Mouse (Mus musculus): ENCODE measurements around the gene Prss30.
"Not testable (repeated sequence)": the region's sequence is repeated elsewhere in the genome, so short reads cannot be mapped to it uniquely, and the experiment has no call there.

Gene Prss30

GRCm38 (mm10) chr17:23984989-23985388 is 4.6 kb upstream of the Prss30 start:
- CTCF ChIA-PET, result no interaction called here

DNA sequence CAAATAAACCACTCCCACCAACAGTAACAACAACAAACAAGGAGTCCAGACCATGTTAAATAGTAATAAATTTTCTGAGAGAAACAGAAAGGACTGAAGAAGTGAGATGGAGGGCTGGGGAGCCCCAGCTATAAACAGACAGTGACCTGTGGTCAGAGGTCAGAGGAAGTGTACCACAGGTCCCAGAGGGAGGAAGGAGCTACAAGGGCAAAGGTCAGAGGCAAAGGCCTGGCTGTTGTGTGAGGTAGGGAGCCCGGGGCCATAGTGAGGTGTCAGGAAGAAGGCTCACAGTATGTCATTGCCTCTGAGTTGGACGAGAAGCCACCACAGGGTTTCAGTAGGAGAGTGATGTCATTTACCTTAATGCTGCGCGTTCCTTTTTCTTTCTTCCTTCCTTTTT is 2.5 kb upstream of the Prss30 start:
- CTCF ChIA-PET, result no interaction called here

GRCm38 (mm10) chr17:23979471-23979870 is 895 bp downstream of the Prss30 start:
- CTCF ChIA-PET, result no interaction called here

- CTCF ChIA-PET, result no interaction called here
These were observed 3.7 kb downstream of the Prss30 start for GRCm38 (mm10) chr17:23976665-23977064.

DNA sequence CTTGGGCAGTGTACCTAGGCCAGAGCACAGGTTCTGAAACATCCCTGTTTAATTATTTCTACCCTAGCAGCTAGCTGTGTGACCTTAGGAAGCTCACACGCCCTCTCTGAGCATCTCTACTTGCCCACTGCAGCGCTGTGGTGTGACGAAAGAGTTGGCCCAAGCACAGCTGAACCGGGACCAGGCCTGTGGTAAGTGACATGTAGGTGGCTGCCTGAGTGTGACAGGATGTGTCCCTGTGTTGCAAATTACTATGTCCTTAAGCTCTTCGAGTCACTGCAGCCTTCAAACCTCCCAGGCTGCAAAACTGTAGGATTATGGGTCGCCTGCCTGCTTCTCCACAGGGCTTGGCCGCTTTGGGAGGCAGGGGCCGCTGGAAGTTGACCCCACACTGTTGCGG is 9.1 kb downstream of the Prss30 start:
- CTCF ChIA-PET, result no interaction called here

DNA sequence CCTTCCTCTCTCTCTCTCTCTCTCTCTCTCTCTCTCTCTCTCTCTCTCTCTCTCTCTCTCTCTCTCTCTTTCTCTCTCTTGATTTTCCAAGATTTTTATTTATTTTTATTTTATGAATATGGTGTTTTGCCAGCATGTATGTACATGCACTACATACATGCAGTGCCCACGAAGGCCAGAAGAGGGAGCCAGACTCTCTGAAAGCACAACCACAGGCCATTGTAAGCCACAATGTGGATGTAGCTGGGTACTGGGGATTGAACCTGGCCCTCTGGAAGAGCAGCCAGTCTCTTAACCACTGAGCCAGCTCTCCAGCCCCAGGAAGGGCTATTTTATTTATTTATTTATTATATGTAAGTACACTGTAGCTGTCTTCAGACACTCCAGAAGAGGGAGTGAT is 11.1 kb downstream of the Prss30 start:
- CTCF ChIA-PET, result no interaction called here

DNA sequence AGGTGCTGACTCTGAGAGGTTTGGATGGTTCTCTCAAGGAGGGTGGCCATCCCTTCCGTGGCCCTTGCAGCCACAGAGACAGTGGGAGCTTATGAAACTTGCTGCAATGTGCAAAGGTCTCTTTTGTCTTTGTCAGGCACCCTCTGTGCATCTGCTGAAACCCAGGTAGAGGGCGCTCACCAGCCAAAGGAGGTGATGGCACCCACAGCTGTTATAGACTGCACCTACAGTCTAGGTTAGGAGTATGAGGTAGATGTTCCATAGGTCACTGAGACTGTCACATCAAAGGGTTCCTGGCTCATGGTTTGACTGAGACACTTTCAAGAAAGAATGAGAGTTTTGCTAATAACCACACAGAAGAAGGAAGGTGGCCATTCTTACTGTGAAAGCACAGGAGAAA is 11.6 kb downstream of the Prss30 start:
- CTCF ChIA-PET, result no interaction called here

DNA sequence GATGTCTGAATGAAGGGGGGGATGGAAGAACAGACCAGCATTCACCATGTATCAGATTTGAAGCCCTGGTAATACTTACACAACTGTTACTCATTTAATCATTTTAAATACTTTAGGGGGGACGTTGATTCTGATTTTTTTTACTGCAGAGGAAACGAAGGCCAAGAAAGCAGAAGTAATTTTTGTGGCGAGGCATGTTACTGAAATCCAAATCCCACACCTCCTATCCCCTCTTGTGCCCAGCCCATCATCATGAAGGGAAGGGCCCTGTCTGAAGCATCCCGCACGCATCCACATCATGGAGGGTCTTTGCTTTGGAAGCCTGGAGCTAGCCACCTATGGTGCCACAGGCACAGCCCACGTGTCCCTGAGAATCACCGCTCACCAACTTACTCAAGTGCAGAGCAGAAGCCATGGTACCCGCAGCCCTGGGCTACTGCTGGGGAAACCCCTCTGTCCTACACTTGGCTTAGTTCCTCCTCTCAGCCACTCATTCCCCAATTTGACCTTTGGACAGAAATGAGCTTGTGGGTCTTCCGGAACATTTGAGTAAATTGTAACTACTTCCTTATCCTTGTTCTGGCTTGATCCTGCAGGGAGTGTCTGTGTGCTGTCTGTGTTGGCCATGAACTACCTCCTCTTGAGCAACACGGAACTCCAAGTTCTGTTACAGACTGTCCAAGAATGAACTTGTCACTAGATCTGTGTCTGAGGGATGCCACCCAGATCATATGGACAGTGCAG is 13.5 kb downstream of the Prss30 start:
- CTCF ChIA-PET, result no interaction called here

DNA sequence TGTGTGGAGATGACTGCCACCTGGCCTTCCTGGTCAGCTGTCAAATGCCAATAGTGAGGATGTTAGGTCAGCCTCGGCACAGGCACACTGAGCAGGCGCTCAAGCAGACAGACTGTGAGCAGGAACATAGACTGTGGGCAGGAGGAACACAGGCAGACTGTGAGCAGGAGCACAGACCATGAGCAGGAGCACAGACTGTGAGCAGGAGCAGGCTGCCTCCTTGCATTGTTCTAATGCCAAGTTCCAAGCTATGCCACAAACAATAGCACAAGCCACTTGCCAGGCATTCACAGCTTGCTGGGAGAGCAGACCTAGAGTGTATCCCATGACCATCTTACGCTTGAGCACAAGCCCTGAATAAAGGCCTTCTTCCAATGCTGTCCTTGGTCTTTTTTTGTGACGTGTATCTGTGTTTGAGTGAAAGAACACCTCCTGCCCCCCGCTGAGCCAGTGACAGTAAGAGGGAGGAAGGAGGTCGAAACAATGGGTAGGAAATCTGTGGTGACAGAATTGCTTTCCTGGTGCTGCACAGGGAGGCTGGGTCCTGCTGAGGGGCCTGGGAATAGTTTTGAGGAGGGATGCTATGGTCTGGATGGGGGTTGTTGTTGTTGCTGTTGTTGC is 14.5 kb downstream of the Prss30 start:
- CTCF ChIA-PET, result no interaction called here

GRCm38 (mm10) chr17:23961573-23962122 is 18.7 kb downstream of the Prss30 start:
- CTCF ChIA-PET, result interaction anchor here (0.6 kb wide), 1 partner anchor 119 kb away, joined by 4 read pairs; no protein-coding TSS in a partner anchor

DNA sequence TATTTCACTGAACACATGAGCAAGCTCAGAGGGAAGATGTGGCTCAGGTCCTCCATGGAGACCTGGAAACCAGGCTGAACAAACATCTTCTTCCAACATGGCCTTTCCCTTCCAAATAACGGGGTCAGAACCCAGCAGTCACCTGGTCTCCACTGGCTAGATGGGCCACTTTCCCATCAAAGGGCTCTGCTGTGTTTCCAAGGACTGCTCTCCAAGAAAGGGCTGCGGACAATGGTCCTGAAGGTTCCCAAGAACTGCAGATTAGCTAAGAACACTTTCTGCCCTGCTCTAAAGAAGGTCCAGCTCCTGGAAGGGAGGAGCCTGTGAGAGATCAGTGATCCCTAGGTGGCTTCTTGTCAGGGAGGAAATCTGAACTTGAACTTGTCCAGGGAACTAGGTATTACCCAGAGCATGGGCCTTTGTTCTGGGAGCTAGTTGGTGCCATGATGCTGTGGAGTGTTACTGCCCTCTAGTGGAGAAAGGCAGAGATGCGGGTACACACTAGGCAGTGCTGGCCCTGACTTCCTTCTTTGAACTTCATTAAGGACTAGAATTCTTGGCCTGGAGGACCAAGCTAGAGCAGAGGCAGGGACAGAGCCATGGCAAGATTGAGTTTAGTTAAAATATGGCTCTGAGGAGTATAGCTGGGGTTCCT is 20.2 kb downstream of the Prss30 start:
- CTCF ChIA-PET, result interaction anchor here (1.1 kb wide), 1 partner anchor 124 kb away, joined by 3 read pairs; the partner anchor contains the start of gene Prss33

GRCm38 (mm10) chr17:23955174-23955573 is 25.2 kb downstream of the Prss30 start, which contains the start of gene Sbpl:
Gene Sbpl, minus strand, starts transcription at chr17:23955274.
- CTCF ChIA-PET, result no interaction called here

GRCm38 (mm10) chr17:23950828-23951227 is 29.5 kb downstream of the Prss30 start:
- CTCF ChIA-PET, result not testable (repeated sequence)

DNA sequence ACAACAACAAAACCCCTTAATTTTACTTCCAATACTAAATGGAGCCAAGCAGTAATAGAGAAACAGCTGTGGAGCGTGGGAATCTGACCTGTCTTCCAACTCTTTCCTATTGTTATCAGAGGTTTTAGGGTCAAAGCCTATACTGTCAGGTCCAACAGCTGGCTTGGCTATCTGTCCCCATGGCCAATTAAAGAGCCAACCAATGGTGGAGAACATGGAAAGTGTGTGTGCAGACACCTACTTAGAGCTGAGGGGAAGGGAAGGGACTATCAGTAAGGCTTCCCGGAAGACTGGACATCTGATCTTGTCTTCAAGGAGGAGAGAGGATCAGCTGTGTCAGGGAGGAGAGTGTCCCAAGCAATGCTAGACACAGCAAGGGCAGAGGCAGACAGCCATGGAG is 31.3 kb downstream of the Prss30 start:
- CTCF ChIA-PET, result interaction anchor here (0.9 kb wide), 1 partner anchor 54 kb away, joined by 3 read pairs; no protein-coding TSS in a partner anchor

DNA sequence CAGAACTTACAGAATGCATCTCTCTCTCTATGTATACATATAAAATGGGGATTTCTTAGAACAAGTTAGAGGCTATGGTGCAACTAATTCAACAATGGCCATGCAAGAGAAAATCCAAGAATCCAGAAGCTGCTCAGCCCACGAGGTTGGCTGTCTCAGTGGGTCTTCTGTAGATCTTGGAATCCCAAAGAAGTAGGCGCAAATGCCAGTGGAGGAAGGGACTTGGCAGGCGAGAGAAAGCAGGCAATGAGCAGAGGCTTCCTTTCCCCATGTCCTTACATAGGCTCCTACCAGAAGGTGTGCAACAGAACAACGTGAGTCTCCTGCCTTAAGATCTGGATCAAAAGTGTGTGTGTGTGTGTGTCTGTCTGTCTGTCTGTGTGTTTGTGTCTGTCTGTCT is 32.9 kb downstream of the Prss30 start:
- CTCF ChIA-PET, result not testable (repeated sequence)

GRCm38 (mm10) chr17:23941372-23941771 is 39.0 kb downstream of the Prss30 start, which contains the start of gene Sbp:
Gene Sbp, plus strand, starts transcription at chr17:23941672.
- CTCF ChIA-PET, result interaction anchor here (0.9 kb wide), 1 partner anchor 17 kb away, joined by 3 read pairs; no protein-coding TSS in a partner anchor

GRCm38 (mm10) chr17:23931157-23931556 is 49.2 kb downstream of the Prss30 start:
- CTCF ChIA-PET, result no interaction called here

DNA sequence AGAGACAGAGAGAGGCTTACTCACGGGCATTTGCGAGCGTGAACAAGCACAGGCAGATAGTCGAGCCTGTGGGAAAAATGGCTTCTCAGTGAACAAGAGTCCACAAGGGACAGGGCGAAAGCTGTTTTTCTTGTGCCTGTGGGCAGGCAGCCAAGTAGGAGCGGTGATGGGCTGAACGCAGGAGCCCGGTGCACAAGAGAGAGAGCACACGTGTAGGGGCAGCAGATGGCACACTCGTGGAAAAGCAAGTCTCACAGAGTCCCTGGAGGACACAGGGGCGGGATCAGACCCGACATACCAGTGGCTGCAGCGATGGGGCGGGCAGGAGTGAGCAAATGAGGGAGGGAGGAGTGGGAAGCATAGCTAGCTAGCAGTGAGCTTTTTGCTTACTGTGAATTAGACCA is 55.3 kb downstream of the Prss30 start:
- CTCF ChIA-PET, result interaction anchor here (1.4 kb wide), 1 partner anchor 16 kb away, joined by 3 read pairs; the partner anchor contains the start of gene Sbp

GRCm38 (mm10) chr17:23924531-23925007 is 55.8 kb downstream of the Prss30 start:
- CTCF ChIA-PET, result interaction anchor here (1.4 kb wide), 1 partner anchor 17 kb away, joined by 3 read pairs; the partner anchor contains the start of gene Sbp

All from spleen, embryonic (tissue).